Mouse (Mus musculus) ES-E14 (cell line): Measurements from ENCODE around the gene Ptprf.

Experiments
- MAFK ChIP-seq: IDR thresholded peaks from 2 replicates; pipeline ENCODE4 v1.6.1; 2014; ENCODE audit warnings: mild to moderate bottlenecking, low read depth, low read length, inconsistent platforms; ENCODE audit not compliant: insufficient read depth
- ZC3H11A ChIP-seq: IDR thresholded peaks from 2 replicates; pipeline ENCODE4 v1.6.1; 2012; ENCODE audit warnings: low read depth, mild to moderate bottlenecking, inconsistent platforms, low read length, borderline replicate concordance
- ZNF384 ChIP-seq: IDR thresholded peaks from 2 replicates; pipeline ENCODE4 v1.6.1; 2012; ENCODE audit warnings: low read depth, low read length, inconsistent platforms

DNA sequence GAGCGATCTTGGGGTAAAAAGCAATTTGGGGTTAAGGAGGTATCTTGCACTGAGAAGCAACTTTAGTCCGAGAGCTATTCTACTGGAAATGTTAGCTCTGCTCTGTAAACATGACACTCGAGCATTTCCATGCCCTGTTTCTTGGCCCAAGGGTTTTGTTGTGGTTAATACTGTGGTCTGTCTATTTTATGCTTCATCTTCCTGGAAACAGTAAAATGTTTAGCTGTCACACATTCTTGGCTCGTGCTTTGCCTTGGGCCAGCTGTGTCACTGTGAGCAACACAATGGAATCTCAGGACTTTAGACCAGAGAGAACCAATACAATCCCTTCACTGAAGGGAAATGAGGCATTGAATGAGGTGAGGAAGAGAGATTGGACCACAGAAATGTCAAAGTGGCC, 40.6 kb upstream of the Ptprf start:
- TF ChIP-seq ZC3H11A (no peak), ZNF384 (no peak), MAFK (no peak)
